Mouse (Mus musculus) retina, postnatal 1 day (tissue): ENCODE results near the gene Robo4.

Experiments
- DNase-seq: peaks from one replicate; pipeline ENCODE4 v3.0.0-alpha.2; 2012

The Robo4 gene

GRCm38 (mm10) chr9:37455868-37456267, 54.2 kb downstream of the Robo4 start:
- DNase-seq = no peak

- DNase-seq = peak; percentile 96
Measured at GRCm38 (mm10) chr9:37456481-37456910, 54.8 kb downstream of the Robo4 start.

GRCm38 (mm10) chr9:37457151-37457550, 55.5 kb downstream of the Robo4 start:
- no peak for DNase-seq

GRCm38 (mm10) chr9:37459665-37460042, 58.0 kb downstream of the Robo4 start:
- DNase-seq = no peak

GRCm38 (mm10) chr9:37460043-37460960, 58.6 kb downstream of the Robo4 start:
- DNase-seq = peak; percentile 84

GRCm38 (mm10) chr9:37460961-37461340, 59.3 kb downstream of the Robo4 start:
- no peak for DNase-seq

GRCm38 (mm10) chr9:37461571-37461970, 59.9 kb downstream of the Robo4 start:
- no peak for DNase-seq

GRCm38 (mm10) chr9:37462764-37463163, 61.1 kb downstream of the Robo4 start:
- peak; percentile 77 for DNase-seq
